Mouse (Mus musculus): ENCODE results near the gene Mcrip2. TPM values are rescaled to one million over a fixed set of nuclear protein-coding genes. Genes with fewer than 3 reads are reported as not detected.

The Mcrip2 gene
- polyA plus RNA-seq, 1 experiment = 36.7 TPM

- H3K4me2 ChIP-seq (ENCODE audit: low read depth) = no peak within 1 kb of the TSS
- TF ChIP-seq POLR2A (IDR thresholded peaks at IDR 0.05; ENCODE audit: insufficient read length, low read depth) = no peak
- TF ChIP-seq USF1 (IDR thresholded peaks at IDR 0.05; ENCODE audit: low read depth) = no peak
- TF ChIP-seq POLR2AphosphoS2 (IDR thresholded peaks at IDR 0.05; ENCODE audit: insufficient read length, low read depth) = peak; percentile 88
- TF ChIP-seq MYOG (IDR thresholded peaks at IDR 0.05; ENCODE audit: control insufficient read depth in 1 of 3, insufficient read depth in 1 of 3, insufficient read length in 2 of 3, low read depth in 2 of 3) = no peak
- peaks cover 13% of the 10 kb centered on the region for H3K36me3 ChIP-seq (ENCODE audit: control insufficient read depth, insufficient read depth)
- no peaks in the 10 kb centered on the region for H3K27me3 ChIP-seq (ENCODE audit: control insufficient read depth, insufficient read depth, insufficient read length)
- no peak within 1 kb of the TSS for H3K4me3 ChIP-seq
- H3K79me2 ChIP-seq (ENCODE audit: control insufficient read depth, insufficient read depth) = peaks cover 17% of the 10 kb centered on the region
- no peak within 1 kb of the TSS for H3ac ChIP-seq (ENCODE audit: control insufficient read depth, insufficient read length)
Measured at GRCm38 (mm10) chr17:25837076-25837410, 31.5 kb downstream of the Mcrip2 start, which contains the start of gene Rhbdl1. Gene Rhbdl1, minus strand, starts transcription at chr17:25837295.

DNA sequence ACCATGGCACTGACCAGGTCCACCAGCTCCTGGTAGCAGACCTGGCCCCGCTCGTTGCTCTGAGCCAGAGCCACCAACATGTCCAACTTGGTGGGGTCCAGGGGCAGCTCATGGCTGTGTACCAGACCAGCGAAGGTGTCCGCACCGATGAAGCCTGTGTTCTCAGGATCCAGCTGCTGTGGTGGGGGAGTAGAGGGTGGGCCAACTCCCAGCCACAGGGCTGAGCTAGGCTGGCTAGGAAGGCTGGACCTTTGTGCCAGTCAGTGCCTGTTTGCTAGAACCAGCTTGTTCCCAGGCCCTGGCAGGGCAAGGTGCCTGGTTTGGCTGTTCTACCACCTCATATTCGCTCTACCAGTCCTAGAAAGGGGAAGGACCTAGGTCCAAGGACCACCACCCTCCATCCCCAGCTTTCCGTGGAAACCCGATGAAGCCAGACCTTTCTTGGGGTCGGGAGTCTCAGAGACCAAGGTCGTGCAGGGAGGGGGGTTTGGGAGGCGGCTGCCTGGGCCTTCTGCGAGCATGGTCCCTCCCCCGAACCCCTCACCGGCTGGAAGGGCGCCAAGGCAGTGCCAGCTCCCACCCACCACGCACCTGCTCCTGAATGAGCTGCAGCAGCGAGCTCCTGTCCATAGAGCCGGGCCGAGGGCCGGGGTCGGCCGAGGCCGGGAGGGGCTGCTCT is 32.0 kb downstream of the Mcrip2 start:
- no peaks in the 10 kb centered on the region for H3K27me3 ChIP-seq (ENCODE audit: control insufficient read depth, insufficient read depth, insufficient read length)
- H3K79me2 ChIP-seq (ENCODE audit: control insufficient read depth, insufficient read depth) = peaks cover 22% of the 10 kb centered on the region
- peak in 1 of 3 experiments; percentile 8 for TF ChIP-seq MYOD1 (IDR thresholded peaks at IDR 0.05; ENCODE audit: control insufficient read depth in 1 of 3, insufficient read length in 2 of 3, low read depth in 2 of 3)
- no peak for TF ChIP-seq TCF12 (IDR thresholded peaks at IDR 0.05; ENCODE audit: insufficient read depth, poor library complexity, severe bottlenecking)
- TF ChIP-seq TCF3 (IDR thresholded peaks at IDR 0.05; ENCODE audit: insufficient read length, low read depth) = no peak
- peak; percentile 6 for TF ChIP-seq POLR2A (IDR thresholded peaks at IDR 0.05; ENCODE audit: insufficient read length, low read depth)
- no peak overlapping the region for H3ac ChIP-seq (ENCODE audit: control insufficient read depth, insufficient read length)
- no peak overlapping the region for H3K4me3 ChIP-seq
- no peak overlapping the region for H3K4me2 ChIP-seq (ENCODE audit: low read depth)
- peaks cover 13% of the 10 kb centered on the region for H3K36me3 ChIP-seq (ENCODE audit: control insufficient read depth, insufficient read depth)

GRCm38 (mm10) chr17:25835816-25836215 is 32.7 kb downstream of the Mcrip2 start:
- Histone ChIP-seq H3K4me3 (no peak overlapping the region), H3K79me2 (ENCODE audit: control insufficient read depth, insufficient read depth) (peaks cover 30% of the 10 kb centered on the region), H3ac (ENCODE audit: control insufficient read depth, insufficient read length) (no peak overlapping the region), H3K4me2 (ENCODE audit: low read depth) (no peak overlapping the region), H3K27me3 (ENCODE audit: control insufficient read depth, insufficient read depth, insufficient read length) (no peaks in the 10 kb centered on the region), H3K36me3 (ENCODE audit: control insufficient read depth, insufficient read depth) (peaks cover 13% of the 10 kb centered on the region)
- TF ChIP-seq SRF (IDR thresholded peaks at IDR 0.05; ENCODE audit: control insufficient read depth, insufficient read length, low read depth) (no peak), POLR2AphosphoS2 (IDR thresholded peaks at IDR 0.05; ENCODE audit: insufficient read length, low read depth) (peak; percentile 37)

DNA sequence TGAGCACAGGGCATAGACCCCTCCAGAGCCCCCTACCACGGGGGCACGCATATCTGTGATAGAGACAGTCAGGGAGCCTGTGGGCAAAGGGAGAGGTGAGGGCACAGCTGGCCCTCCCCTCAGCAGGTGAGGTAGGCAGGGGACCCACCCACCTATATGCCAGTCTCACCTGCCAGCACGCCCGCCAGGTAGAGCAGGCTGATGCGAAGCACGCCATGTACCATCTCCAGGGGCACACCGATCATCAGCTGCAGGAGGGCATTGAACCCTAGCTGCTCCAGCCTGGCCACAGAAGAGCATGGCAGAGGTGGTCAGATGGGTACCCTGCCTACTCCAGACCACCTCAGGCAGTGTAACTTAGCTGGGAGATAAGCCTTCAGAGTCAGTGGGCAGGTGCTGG is 33.3 kb downstream of the Mcrip2 start:
- Histone ChIP-seq H3K36me3 (ENCODE audit: control insufficient read depth, insufficient read depth) (peaks cover 13% of the 10 kb centered on the region), H3K79me2 (ENCODE audit: control insufficient read depth, insufficient read depth) (peaks cover 31% of the 10 kb centered on the region), H3K4me3 (no peak overlapping the region), H3K27me3 (ENCODE audit: control insufficient read depth, insufficient read depth, insufficient read length) (no peaks in the 10 kb centered on the region), H3ac (ENCODE audit: control insufficient read depth, insufficient read length) (no peak overlapping the region), H3K4me2 (ENCODE audit: low read depth) (no peak overlapping the region)
- no peak for TF ChIP-seq USF1 (IDR thresholded peaks at IDR 0.05; ENCODE audit: low read depth)
- TF ChIP-seq E2F4 (IDR thresholded peaks at IDR 0.05; ENCODE audit: insufficient read depth) = no peak
- TF ChIP-seq TCF3 (IDR thresholded peaks at IDR 0.05; ENCODE audit: insufficient read length, low read depth) = no peak
- TF ChIP-seq POLR2AphosphoS2 (IDR thresholded peaks at IDR 0.05; ENCODE audit: insufficient read length, low read depth) = no peak
- no peak for TF ChIP-seq SRF (IDR thresholded peaks at IDR 0.05; ENCODE audit: control insufficient read depth, insufficient read length, low read depth)
- TF ChIP-seq MAX (IDR thresholded peaks at IDR 0.05; ENCODE audit: low read depth) = no peak
- no peak for TF ChIP-seq REST (IDR thresholded peaks at IDR 0.05; ENCODE audit: insufficient read depth, insufficient read length)
- no peak for TF ChIP-seq POLR2A (IDR thresholded peaks at IDR 0.05; ENCODE audit: insufficient read length, low read depth)
- no peak for TF ChIP-seq MYOG (IDR thresholded peaks at IDR 0.05; ENCODE audit: control insufficient read depth in 1 of 3, insufficient read depth in 1 of 3, insufficient read length in 2 of 3, low read depth in 2 of 3)
- TF ChIP-seq MYOD1 (IDR thresholded peaks at IDR 0.05; ENCODE audit: control insufficient read depth in 1 of 3, insufficient read length in 2 of 3, low read depth in 2 of 3) = no peak
- no peak for TF ChIP-seq CEBPB (IDR thresholded peaks at IDR 0.05; ENCODE audit: insufficient read depth, poor library complexity, severe bottlenecking)

DNA sequence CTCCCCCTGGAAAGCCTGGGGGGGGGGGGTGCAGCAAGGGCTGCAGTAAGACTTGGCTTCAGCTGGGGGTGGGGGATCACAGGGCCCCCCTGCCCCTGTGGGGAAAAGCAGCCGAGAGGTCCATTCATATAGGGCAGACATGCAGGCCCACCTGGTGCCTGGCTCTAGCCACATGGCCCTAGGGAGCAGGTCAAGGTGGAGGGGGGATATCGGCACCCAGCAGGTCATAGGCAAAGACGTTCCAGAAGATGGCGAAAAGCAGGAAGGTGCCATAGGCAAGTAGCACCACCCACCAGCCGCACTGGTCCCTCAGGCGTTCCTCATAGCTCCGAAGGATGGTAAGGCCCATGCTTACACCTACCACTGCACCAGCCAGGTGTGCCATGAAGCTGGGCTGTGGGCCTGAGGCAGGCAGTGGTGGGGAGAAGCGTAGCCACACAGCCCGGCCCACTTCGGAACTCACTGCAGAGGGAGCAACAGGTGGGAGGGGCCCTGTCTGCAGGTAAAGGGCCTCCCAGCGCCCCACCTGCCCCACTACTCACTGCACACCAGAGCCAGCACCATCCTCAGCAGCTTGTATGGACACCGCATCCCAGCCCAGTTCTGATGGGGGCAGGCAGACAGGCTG is 33.9 kb downstream of the Mcrip2 start:
- TF ChIP-seq REST (IDR thresholded peaks at IDR 0.05; ENCODE audit: insufficient read depth, insufficient read length) (no peak), TCF3 (IDR thresholded peaks at IDR 0.05; ENCODE audit: insufficient read length, low read depth) (no peak), E2F4 (IDR thresholded peaks at IDR 0.05; ENCODE audit: insufficient read depth) (no peak), USF1 (IDR thresholded peaks at IDR 0.05; ENCODE audit: low read depth) (no peak), POLR2A (IDR thresholded peaks at IDR 0.05; ENCODE audit: insufficient read length, low read depth) (no peak), MYOG (IDR thresholded peaks at IDR 0.05; ENCODE audit: control insufficient read depth in 1 of 3, insufficient read depth in 1 of 3, insufficient read length in 2 of 3, low read depth in 2 of 3) (no peak), POLR2AphosphoS2 (IDR thresholded peaks at IDR 0.05; ENCODE audit: insufficient read length, low read depth) (no peak), TCF12 (IDR thresholded peaks at IDR 0.05; ENCODE audit: insufficient read depth, poor library complexity, severe bottlenecking) (no peak), MAX (IDR thresholded peaks at IDR 0.05; ENCODE audit: low read depth) (no peak), SRF (IDR thresholded peaks at IDR 0.05; ENCODE audit: control insufficient read depth, insufficient read length, low read depth) (no peak), CEBPB (IDR thresholded peaks at IDR 0.05; ENCODE audit: insufficient read depth, poor library complexity, severe bottlenecking) (no peak), MYOD1 (IDR thresholded peaks at IDR 0.05; ENCODE audit: control insufficient read depth in 1 of 3, insufficient read length in 2 of 3, low read depth in 2 of 3) (no peak)
- Histone ChIP-seq H3K27me3 (ENCODE audit: control insufficient read depth, insufficient read depth, insufficient read length) (no peaks in the 10 kb centered on the region), H3ac (ENCODE audit: control insufficient read depth, insufficient read length) (no peak overlapping the region), H3K36me3 (ENCODE audit: control insufficient read depth, insufficient read depth) (peaks cover 10% of the 10 kb centered on the region), H3K4me2 (ENCODE audit: low read depth) (peak overlapping the region; percentile 94), H3K79me2 (ENCODE audit: control insufficient read depth, insufficient read depth) (peaks cover 31% of the 10 kb centered on the region), H3K4me3 (peak overlapping the region; percentile 52)

Data from myocyte (in vitro differentiated cells).